Mouse (Mus musculus): ENCODE results near the gene Zfp771. TPM values are rescaled to one million over a fixed set of nuclear protein-coding genes. Genes with fewer than 3 reads are reported as not detected.

The Zfp771 gene
- polyA plus RNA-seq (2014; fragmentation: Nextera tagmentation; extraction: Ambion mirVana) = 52.8 and 54.7 TPM in 2 replicates

DNA sequence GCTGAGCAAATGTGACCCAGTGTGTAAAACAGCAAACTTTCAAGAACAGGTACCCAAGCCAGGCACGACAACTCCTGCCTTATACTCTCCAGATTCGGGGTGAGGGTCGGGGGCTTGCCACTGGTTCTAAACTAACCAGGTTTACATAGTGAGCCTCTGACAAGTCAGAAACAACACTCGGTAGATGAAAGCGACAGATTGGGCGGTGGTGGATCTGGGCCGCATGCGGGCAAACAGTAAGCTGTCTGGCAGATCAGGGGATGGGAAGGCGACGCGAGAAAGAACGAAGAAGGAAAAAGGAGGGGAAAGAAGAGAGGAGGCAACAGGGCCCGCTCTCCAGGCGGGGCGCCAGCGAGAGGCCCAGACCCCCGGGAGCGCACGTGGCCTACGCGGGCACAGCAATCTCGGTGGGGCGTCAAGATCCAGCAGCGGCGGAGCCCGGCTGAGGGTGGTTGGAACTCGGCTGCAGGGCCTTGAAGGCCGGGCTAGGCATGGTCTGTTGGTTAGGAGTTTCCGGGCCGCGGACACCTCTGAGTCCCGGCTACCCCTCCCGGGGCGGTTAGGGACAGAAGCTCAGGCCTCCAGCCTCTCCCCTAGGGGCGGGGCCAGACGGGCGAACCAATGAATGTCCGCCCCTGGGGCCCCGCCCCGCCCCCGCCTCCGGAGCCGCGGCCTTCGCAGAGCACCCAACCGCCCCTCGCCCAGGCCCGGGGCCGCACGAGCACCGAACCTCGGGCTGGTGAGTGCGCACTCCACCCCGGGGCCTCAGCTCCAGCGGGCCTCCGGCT lies at the start of gene Zfp771:
TSS of gene Zfp771 (plus strand) at position 405 of the 788 bp plus-strand sequence.
- peak; percentile 95 for ATAC-seq (ENCODE audit: insufficient read depth)
- TF ChIP-seq CTCF (IDR thresholded peaks at IDR 0.05; ENCODE audit: low read depth) = peak; percentile 38; the same call in 1 of the 2 replicates

DNA sequence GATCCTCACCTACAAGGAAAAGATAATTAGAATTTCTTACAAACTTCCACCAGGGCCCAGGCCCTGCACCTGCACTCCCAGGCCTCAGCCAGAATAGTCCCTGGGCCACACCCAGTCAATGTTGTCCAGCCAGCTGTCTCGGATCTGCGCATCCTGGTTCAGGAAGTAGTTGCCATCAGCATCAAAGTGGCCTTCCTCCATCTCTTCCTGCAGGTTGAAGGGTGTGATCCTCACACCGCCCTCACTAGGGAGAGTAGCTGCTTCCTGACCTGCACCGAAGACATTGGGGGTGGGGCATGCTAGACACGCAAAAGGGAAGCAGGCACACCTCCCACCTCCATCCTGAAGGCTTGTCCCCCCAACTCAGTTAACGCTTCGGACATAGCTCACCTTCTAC lies 49.4 kb upstream of the Zfp771 start:
- DNase-seq (no peak), ATAC-seq (ENCODE audit: insufficient read depth) (no peak)
- H3K9me3 ChIP-seq (ENCODE audit: low read depth, low read length) = no peaks in the 10 kb centered on the region
- no peaks in the 10 kb centered on the region for H3K27me3 ChIP-seq (ENCODE audit: insufficient read depth, low read length)
- WGBS = 57% methylated on average over 7 of the region's 7 CpGs
- peak overlapping the region; percentile 64 for H3K9ac ChIP-seq
- TF ChIP-seq CTCF (IDR thresholded peaks at IDR 0.05; ENCODE audit: low read depth) = no peak
- H3K4me1 ChIP-seq (ENCODE audit: insufficient read depth) = peaks cover 6% of the 10 kb centered on the region; the same call in 1 of the 2 replicates
- peak overlapping the region; percentile 78 for H3K4me2 ChIP-seq
- H3K27ac ChIP-seq (ENCODE audit: low read depth) = peak overlapping the region; percentile 87; the same call in 1 of the 2 replicates
- peaks cover 66% of the 10 kb centered on the region for H3K36me3 ChIP-seq (ENCODE audit: insufficient read depth)
- peak overlapping the region; percentile 69 for H3K4me3 ChIP-seq (ENCODE audit: low read depth, low read length)

More for the DNA sequence above, at the start of gene Zfp771:
- 1% methylated on average over 56 of the region's 56 CpGs for WGBS
- Histone ChIP-seq H3K4me1 (ENCODE audit: insufficient read depth) (peaks cover 12% of the 10 kb centered on the region), H3K27ac (ENCODE audit: low read depth) (peak within 1 kb of the TSS; percentile 95), H3K36me3 (ENCODE audit: insufficient read depth) (peaks cover 28% of the 10 kb centered on the region; the same call in 1 of the 2 replicates), H3K4me3 (ENCODE audit: low read depth, low read length) (peak within 1 kb of the TSS; percentile 85), H3K9ac (peak within 1 kb of the TSS; percentile 93), H3K4me2 (peak within 1 kb of the TSS; percentile 79), H3K27me3 (ENCODE audit: insufficient read depth, low read length) (no peaks in the 10 kb centered on the region), H3K9me3 (ENCODE audit: low read depth, low read length) (no peaks in the 10 kb centered on the region)
- DNase-seq = peak; percentile 97

DNA sequence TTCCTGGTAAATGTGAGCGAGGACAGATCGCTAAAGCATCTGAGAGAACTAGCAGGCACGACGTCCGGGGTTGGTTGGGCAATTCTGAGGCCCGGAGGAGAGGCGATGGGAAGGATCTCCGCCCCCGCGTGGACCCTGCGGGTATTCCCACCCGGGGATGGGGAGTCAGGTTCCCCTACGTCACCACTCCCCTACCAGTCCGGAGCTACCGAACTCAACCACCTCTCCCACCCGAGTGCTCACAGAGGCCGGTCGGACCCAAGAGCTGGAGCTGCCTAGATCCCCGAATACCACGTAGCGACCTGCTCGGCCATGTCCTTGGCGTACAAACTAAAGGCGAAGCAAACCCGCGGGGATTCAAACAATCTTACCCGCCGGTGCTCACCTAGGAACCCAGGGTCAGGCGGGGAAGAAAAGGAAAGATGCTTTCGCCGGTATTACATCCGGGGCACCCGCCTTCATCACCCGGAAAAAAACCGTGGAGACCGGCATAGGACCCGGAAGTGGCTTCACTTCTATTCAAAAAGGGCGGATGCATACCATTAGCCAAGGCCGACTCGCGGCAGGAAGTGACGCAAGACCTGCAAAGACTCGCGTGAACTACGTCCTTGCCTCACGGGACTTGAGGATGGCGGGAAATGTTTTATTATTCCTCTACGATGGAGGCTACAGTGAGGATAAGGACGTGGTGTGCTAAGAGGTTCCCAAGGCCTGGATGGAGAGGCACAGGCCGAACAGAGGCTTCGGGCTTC lies 48.4 kb upstream of the Zfp771 start, which contains the start of gene Cd2bp2:
TSS of gene Cd2bp2 (minus strand) at position 507 of the 752 bp plus-strand sequence.
- DNase-seq (peak; percentile 99), ATAC-seq (ENCODE audit: insufficient read depth) (peak; percentile 95)
- TF ChIP-seq CTCF (IDR thresholded peaks at IDR 0.05; ENCODE audit: low read depth) = peak; percentile 62
- Histone ChIP-seq H3K9ac (peak within 1 kb of the TSS; percentile 66), H3K4me3 (ENCODE audit: low read depth, low read length) (peak within 1 kb of the TSS; percentile 69), H3K27ac (ENCODE audit: low read depth) (peak within 1 kb of the TSS; percentile 87), H3K9me3 (ENCODE audit: low read depth, low read length) (no peaks in the 10 kb centered on the region), H3K4me1 (ENCODE audit: insufficient read depth) (peaks cover 6% of the 10 kb centered on the region; the same call in 1 of the 2 replicates), H3K36me3 (ENCODE audit: insufficient read depth) (peaks cover 77% of the 10 kb centered on the region), H3K4me2 (peak within 1 kb of the TSS; percentile 78), H3K27me3 (ENCODE audit: insufficient read depth, low read length) (no peaks in the 10 kb centered on the region)
- under 1% methylated on average over 51 of the region's 51 CpGs for WGBS

DNA sequence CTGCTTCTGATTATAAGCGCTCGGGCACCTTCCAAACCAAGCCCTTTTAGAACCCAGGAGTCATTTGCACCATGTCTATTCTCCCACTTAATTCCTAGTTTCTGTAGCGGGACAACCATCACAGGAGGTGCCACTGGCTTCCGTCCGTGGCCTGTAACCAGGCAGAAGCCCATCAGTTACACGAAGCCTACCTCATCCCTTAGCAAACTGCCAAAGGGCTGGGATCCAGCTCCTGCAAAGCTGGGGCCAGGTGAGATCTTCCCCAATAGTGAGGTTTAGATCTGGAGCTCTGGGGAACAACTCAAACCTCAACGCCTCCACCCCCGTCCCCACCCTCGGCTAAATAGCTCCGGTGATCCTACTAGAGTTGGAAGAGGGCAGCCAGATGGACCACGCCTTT lies 47.6 kb upstream of the Zfp771 start:
- peaks cover 80% of the 10 kb centered on the region for H3K36me3 ChIP-seq (ENCODE audit: insufficient read depth)
- DNase-seq (no peak), ATAC-seq (ENCODE audit: insufficient read depth) (no peak)
- TF ChIP-seq CTCF (IDR thresholded peaks at IDR 0.05; ENCODE audit: low read depth) = no peak
- H3K4me1 ChIP-seq (ENCODE audit: insufficient read depth) = peaks cover 6% of the 10 kb centered on the region; the same call in 1 of the 2 replicates
- no peaks in the 10 kb centered on the region for H3K27me3 ChIP-seq (ENCODE audit: insufficient read depth, low read length)
- H3K4me3 ChIP-seq (ENCODE audit: low read depth, low read length) = peak overlapping the region; percentile 69
- no peaks in the 10 kb centered on the region for H3K9me3 ChIP-seq (ENCODE audit: low read depth, low read length)
- H3K4me2 ChIP-seq = peak overlapping the region; percentile 78
- 51% methylated on average over 11 of the region's 11 CpGs for WGBS
- H3K9ac ChIP-seq = peak overlapping the region; percentile 66
- peak overlapping the region; percentile 82 for H3K27ac ChIP-seq (ENCODE audit: low read depth)

DNA sequence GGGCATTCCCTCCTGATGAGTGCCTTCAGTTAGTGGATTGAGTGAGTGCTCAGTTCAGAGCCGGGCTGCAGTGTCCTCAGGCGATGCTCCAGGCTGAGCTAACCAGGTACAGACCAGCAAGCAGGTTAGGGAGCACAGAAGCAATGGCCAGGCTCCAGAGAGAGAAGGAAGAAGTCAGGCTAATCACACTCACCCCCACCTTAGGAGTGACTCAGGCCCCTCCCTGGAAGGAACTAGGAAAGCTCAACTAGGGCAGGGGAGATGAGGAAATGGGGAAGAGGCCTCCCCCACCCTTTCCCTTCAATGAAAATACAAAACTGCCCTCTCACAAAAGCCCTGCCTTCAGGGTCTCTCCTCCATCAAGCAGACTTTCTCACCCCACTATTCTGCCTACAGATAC lies 37.5 kb upstream of the Zfp771 start:
- Histone ChIP-seq H3K9ac (peak overlapping the region; percentile 86), H3K4me2 (peak overlapping the region; percentile 96), H3K9me3 (ENCODE audit: low read depth, low read length) (no peaks in the 10 kb centered on the region), H3K27ac (ENCODE audit: low read depth) (0 out of 2 replicates have a peak overlapping the region, but pooled peaks have one; percentile 82), H3K4me3 (ENCODE audit: low read depth, low read length) (peak overlapping the region; percentile 74), H3K36me3 (ENCODE audit: insufficient read depth) (peaks cover 29% of the 10 kb centered on the region), H3K4me1 (ENCODE audit: insufficient read depth) (peaks cover 7% of the 10 kb centered on the region), H3K27me3 (ENCODE audit: insufficient read depth, low read length) (no peaks in the 10 kb centered on the region)
- DNase-seq = no peak
- WGBS = 55% methylated on average over 2 of the region's 2 CpGs
- TF ChIP-seq CTCF (IDR thresholded peaks at IDR 0.05; ENCODE audit: low read depth) = no peak
- no peak for ATAC-seq (ENCODE audit: insufficient read depth)

DNA sequence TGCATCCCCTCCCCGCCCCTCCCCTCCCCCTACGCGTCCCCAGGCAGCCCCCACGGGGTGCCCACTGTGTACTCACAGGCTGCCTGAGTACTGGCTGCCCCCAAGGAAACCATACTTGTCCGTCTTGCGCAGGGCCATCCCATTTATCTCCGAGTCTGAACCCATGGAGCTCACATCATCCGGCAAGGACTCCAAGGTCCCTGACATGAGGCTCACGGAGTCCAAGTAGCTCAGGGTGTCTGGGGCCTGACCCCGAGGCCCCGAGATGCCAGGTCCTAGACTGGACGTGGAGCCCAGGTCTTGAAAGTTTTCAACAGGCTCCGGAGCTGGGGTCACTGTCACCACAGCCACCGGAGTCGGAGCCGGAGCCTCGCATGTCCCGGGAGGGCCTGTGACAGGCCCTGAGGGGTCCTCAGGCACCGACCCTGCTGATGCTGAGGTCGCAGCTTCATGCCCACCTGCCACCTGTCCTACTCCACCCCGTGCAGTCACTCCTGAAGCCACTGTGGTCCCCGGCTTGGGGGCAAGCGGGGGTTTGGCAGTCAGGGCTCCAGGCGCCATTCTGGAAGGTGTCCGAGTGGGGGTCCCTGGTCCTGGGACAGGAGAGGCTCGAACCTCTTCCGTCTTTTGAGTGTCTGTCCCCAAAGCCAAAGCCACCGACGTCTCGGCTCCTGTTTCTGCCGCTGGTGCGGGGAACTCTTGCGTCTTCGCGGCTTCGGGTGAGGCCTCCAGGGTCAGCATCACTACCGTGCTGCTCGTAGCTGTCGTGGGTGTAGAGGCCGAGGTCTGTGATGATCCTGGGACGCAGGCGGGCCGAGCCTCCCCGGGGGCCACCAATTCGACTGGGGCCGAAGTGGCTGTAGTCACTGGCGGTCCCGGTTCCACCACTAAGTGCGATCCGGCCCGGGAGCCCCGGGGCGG lies 36.4 kb upstream of the Zfp771 start:
- no peaks in the 10 kb centered on the region for H3K27me3 ChIP-seq (ENCODE audit: insufficient read depth, low read length)
- DNase-seq (no peak), ATAC-seq (ENCODE audit: insufficient read depth) (no peak; the same call in 1 of the 2 replicates)
- H3K27ac ChIP-seq (ENCODE audit: low read depth) = peak overlapping the region; percentile 82
- H3K9me3 ChIP-seq (ENCODE audit: low read depth, low read length) = no peaks in the 10 kb centered on the region
- peaks cover 7% of the 10 kb centered on the region for H3K4me1 ChIP-seq (ENCODE audit: insufficient read depth)
- H3K4me2 ChIP-seq = peak overlapping the region; percentile 96
- 0% methylated on average over 50 of the region's 53 CpGs for WGBS
- peak overlapping the region; percentile 86 for H3K9ac ChIP-seq
- H3K4me3 ChIP-seq (ENCODE audit: low read depth, low read length) = peak overlapping the region; percentile 74
- TF ChIP-seq CTCF (IDR thresholded peaks at IDR 0.05; ENCODE audit: low read depth) = no peak
- peaks cover 22% of the 10 kb centered on the region for H3K36me3 ChIP-seq (ENCODE audit: insufficient read depth)
